Mouse (Mus musculus): ENCODE measurements around the gene Spock1.

Gene Spock1

DNA sequence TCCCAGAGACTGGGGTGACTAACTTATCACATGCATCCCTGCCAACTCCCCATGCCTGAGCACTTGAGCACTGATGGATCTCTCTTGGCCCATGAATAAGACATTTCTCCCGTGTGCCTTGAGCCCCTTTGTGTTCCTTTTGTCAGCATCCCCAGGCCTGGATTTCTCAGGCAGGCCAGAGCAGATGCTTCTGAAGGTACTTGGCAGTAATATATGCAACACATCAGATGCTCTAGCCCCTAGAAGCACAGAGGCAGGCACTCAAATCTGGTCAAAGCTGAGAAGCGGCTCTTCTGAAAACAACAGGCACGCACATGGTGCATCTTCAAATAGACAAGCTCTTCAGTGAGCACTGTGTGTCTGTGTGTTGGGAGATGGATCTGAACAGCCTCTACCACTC, 151.8 kb downstream of the Spock1 start:
- H3K27me3 ChIP-seq (ENCODE audit: control insufficient read depth, insufficient read depth, low read length, poor library complexity, severe bottlenecking) = no peaks in the 10 kb centered on the region
- no peak for DNase-seq (ENCODE audit: low read depth, low spot score)

GRCm38 (mm10) chr13:57750831-57751230, 157.3 kb downstream of the Spock1 start:
- DNase-seq (ENCODE audit: low read depth, low spot score) = no peak
- Histone ChIP-seq H3K36me3 (ENCODE audit: control insufficient read depth, insufficient read depth, low read length, poor library complexity, severe bottlenecking) (no peaks in the 10 kb centered on the region), H3K27me3 (ENCODE audit: control insufficient read depth, insufficient read depth, low read length, poor library complexity, severe bottlenecking) (no peaks in the 10 kb centered on the region)

More for the DNA sequence above, 151.8 kb downstream of the Spock1 start:
- H3K36me3 ChIP-seq (ENCODE audit: control insufficient read depth, insufficient read depth, low read length, poor library complexity, severe bottlenecking) = no peaks in the 10 kb centered on the region

DNA sequence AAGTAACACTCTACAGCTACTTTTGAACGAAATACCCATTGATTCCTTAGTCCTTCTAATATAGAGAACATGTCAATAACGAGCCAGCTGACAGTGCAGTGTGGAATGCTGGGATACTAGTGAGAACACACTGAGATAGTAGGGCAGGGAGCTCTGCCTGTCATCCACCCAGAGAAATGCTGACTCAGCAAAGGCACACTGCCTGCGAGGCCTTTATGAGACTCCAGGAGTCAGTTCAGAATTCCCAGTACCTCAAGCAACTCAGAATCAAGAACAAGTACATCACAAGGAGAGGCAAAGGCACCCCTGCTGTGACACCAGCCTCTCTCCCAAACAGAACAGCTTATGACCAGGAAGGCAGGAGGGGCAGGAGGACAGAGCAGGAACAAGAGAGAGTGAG, 163.5 kb downstream of the Spock1 start:
- no peak for DNase-seq (ENCODE audit: low read depth, low spot score)
- no peaks in the 10 kb centered on the region for H3K27me3 ChIP-seq (ENCODE audit: control insufficient read depth, insufficient read depth, low read length, poor library complexity, severe bottlenecking)
- no peaks in the 10 kb centered on the region for H3K36me3 ChIP-seq (ENCODE audit: control insufficient read depth, insufficient read depth, low read length, poor library complexity, severe bottlenecking)

- H3K27me3 ChIP-seq (ENCODE audit: control insufficient read depth, insufficient read depth, low read length, poor library complexity, severe bottlenecking) = no peaks in the 10 kb centered on the region
- DNase-seq (ENCODE audit: low read depth, low spot score) = no peak
- H3K36me3 ChIP-seq (ENCODE audit: control insufficient read depth, insufficient read depth, low read length, poor library complexity, severe bottlenecking) = no peaks in the 10 kb centered on the region
Observed at GRCm38 (mm10) chr13:57741186-57741585, 166.9 kb downstream of the Spock1 start.

- DNase-seq (ENCODE audit: low read depth, low spot score) = no peak
Observed at GRCm38 (mm10) chr13:57740473-57740872, 167.7 kb downstream of the Spock1 start.

GRCm38 (mm10) chr13:57736060-57736459, 172.1 kb downstream of the Spock1 start:
- H3K36me3 ChIP-seq (ENCODE audit: control insufficient read depth, insufficient read depth, low read length, poor library complexity, severe bottlenecking) = no peaks in the 10 kb centered on the region
- DNase-seq (ENCODE audit: low read depth, low spot score) = no peak
- H3K27me3 ChIP-seq (ENCODE audit: control insufficient read depth, insufficient read depth, low read length, poor library complexity, severe bottlenecking) = no peaks in the 10 kb centered on the region

More at GRCm38 (mm10) chr13:57740473-57740872, 167.7 kb downstream of the Spock1 start:
- Histone ChIP-seq H3K36me3 (ENCODE audit: control insufficient read depth, insufficient read depth, low read length, poor library complexity, severe bottlenecking) (no peaks in the 10 kb centered on the region), H3K27me3 (ENCODE audit: control insufficient read depth, insufficient read depth, low read length, poor library complexity, severe bottlenecking) (no peaks in the 10 kb centered on the region)

DNA sequence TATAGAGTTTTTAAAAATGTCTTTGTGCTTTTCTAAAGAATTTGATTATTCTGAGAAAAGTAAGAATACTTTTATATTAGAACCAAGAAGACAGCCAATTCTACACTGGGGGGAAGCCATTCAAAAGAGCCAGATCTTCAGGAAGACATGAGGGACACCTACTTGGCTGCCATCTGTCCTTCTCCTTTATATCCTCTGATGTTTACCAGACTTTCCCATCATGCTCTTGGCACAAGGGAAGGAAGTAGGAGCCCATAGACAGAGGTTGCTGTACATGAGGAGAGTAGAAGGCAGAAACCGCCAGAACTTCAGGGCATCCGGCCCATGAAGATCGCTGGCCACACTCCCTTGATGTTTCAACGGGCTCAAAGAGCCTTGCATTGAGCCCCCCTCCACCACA, 173.6 kb downstream of the Spock1 start:
- Histone ChIP-seq H3K36me3 (ENCODE audit: control insufficient read depth, insufficient read depth, low read length, poor library complexity, severe bottlenecking) (no peaks in the 10 kb centered on the region), H3K27me3 (ENCODE audit: control insufficient read depth, insufficient read depth, low read length, poor library complexity, severe bottlenecking) (no peaks in the 10 kb centered on the region)
- DNase-seq (ENCODE audit: low read depth, low spot score) = no peak

- DNase-seq (ENCODE audit: low read depth, low spot score) = no peak
- H3K27me3 ChIP-seq (ENCODE audit: control insufficient read depth, insufficient read depth, low read length, poor library complexity, severe bottlenecking) = no peaks in the 10 kb centered on the region
- H3K36me3 ChIP-seq (ENCODE audit: control insufficient read depth, insufficient read depth, low read length, poor library complexity, severe bottlenecking) = no peaks in the 10 kb centered on the region
Observed at GRCm38 (mm10) chr13:57733521-57733920, 174.6 kb downstream of the Spock1 start.

DNA sequence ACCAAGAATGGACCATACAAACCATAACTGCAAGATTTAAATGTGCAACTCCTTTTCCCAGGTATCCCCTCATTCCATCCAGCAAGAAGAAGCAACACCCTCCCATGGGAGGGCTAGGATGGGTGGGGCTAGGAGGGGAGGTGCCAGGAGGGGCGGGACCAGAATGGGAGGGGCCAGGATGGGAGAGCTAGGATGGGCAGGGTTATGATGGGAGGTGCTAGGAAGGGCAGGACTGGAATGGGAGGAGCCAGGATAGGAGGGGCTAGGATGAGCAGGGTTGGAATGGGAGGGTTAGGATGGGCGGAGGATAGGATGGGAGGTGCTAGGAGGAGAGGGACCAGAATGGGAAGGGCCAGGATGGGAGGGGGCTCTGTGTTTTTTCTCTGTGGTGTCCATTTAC, 175.9 kb downstream of the Spock1 start:
- no peaks in the 10 kb centered on the region for H3K36me3 ChIP-seq (ENCODE audit: control insufficient read depth, insufficient read depth, low read length, poor library complexity, severe bottlenecking)
- H3K27me3 ChIP-seq (ENCODE audit: control insufficient read depth, insufficient read depth, low read length, poor library complexity, severe bottlenecking) = no peaks in the 10 kb centered on the region
- DNase-seq (ENCODE audit: low read depth, low spot score) = no peak

GRCm38 (mm10) chr13:57727716-57728115, 180.4 kb downstream of the Spock1 start:
- no peaks in the 10 kb centered on the region for H3K27me3 ChIP-seq (ENCODE audit: control insufficient read depth, insufficient read depth, low read length, poor library complexity, severe bottlenecking)
- no peaks in the 10 kb centered on the region for H3K36me3 ChIP-seq (ENCODE audit: control insufficient read depth, insufficient read depth, low read length, poor library complexity, severe bottlenecking)
- no peak for DNase-seq (ENCODE audit: low read depth, low spot score)

DNA sequence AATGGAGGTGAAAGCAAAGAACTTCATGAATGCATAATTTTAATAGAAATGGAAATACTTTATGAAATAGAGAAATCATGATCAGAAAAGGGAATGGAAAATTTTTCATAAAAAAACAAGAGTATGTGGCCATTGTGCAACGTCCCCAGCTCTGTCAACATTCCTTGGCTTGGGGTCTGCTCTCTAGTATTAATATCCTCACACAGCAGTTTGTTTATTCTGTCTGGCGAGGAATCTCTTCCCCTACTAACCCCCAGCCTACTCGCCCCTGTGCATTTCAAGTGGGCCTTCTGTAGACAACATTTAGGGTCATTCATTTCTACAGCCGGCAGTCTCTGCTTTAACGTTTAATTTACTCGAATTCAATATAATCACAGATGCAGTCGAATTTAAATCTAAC, 181.5 kb downstream of the Spock1 start:
- no peak for DNase-seq (ENCODE audit: low read depth, low spot score)
- no peaks in the 10 kb centered on the region for H3K36me3 ChIP-seq (ENCODE audit: control insufficient read depth, insufficient read depth, low read length, poor library complexity, severe bottlenecking)
- no peaks in the 10 kb centered on the region for H3K27me3 ChIP-seq (ENCODE audit: control insufficient read depth, insufficient read depth, low read length, poor library complexity, severe bottlenecking)

- no peaks in the 10 kb centered on the region for H3K36me3 ChIP-seq (ENCODE audit: control insufficient read depth, insufficient read depth, low read length, poor library complexity, severe bottlenecking)
- H3K27me3 ChIP-seq (ENCODE audit: control insufficient read depth, insufficient read depth, low read length, poor library complexity, severe bottlenecking) = no peaks in the 10 kb centered on the region
- DNase-seq (ENCODE audit: low read depth, low spot score) = no peak
Observed at GRCm38 (mm10) chr13:57722329-57722936, 185.7 kb downstream of the Spock1 start.

DNA sequence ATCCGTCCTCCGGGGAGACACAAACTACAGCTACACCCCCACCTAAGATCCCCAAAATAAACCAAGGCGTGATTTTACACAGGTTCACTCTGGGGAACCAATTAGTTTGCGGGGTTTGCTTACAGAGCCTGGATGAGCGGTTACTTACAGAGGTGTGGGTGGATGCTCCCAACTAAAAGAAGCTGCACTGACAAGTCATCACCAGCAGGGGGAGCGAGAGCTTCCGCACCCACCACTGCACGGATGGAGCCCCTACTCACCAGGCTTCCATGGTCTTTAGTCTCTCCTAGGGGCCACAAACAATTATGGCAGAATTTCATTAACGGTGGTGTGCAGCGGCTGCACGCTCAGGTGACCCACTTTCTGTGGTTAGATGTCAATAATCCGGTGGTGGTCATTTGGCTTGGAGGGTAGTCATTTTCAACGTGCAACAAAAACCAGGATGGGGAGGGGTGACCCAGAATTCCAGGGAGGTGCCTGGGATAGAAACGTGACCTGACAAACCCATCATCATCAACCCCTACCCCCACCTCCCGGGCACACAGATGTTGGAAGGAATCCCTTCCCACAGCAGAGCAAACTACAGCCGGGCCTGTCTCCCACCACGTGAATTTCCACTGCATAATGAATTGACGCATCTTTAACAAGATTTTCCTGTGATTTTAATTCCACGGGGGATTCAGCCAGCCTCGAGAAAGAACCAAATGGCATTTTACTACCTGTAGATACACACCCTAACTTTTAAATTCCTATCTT, 186.4 kb downstream of the Spock1 start:
- no peaks in the 10 kb centered on the region for H3K27me3 ChIP-seq (ENCODE audit: control insufficient read depth, insufficient read depth, low read length, poor library complexity, severe bottlenecking)
- DNase-seq (ENCODE audit: low read depth, low spot score) = no peak
- H3K36me3 ChIP-seq (ENCODE audit: control insufficient read depth, insufficient read depth, low read length, poor library complexity, severe bottlenecking) = no peaks in the 10 kb centered on the region

GRCm38 (mm10) chr13:57718087-57718486, 190.0 kb downstream of the Spock1 start:
- Histone ChIP-seq H3K27me3 (ENCODE audit: control insufficient read depth, insufficient read depth, low read length, poor library complexity, severe bottlenecking) (no peaks in the 10 kb centered on the region), H3K36me3 (ENCODE audit: control insufficient read depth, insufficient read depth, low read length, poor library complexity, severe bottlenecking) (no peaks in the 10 kb centered on the region)
- no peak for DNase-seq (ENCODE audit: low read depth, low spot score)

- Histone ChIP-seq H3K36me3 (ENCODE audit: control insufficient read depth, insufficient read depth, low read length, poor library complexity, severe bottlenecking) (no peaks in the 10 kb centered on the region), H3K27me3 (ENCODE audit: control insufficient read depth, insufficient read depth, low read length, poor library complexity, severe bottlenecking) (no peaks in the 10 kb centered on the region)
- DNase-seq (ENCODE audit: low read depth, low spot score) = no peak
Observed at GRCm38 (mm10) chr13:57712910-57713309, 195.2 kb downstream of the Spock1 start.

All from splenic B cell, adult 2 months (primary cell).